Mouse (Mus musculus) kidney, adult 8-10 months (tissue): Measurements from ENCODE around the gene Glipr1.

Experiments
- DNase-seq, 2 experiments: peaks; one replicate each; pipeline ENCODE4 v3.0.0; 2022

The Glipr1 gene

DNA sequence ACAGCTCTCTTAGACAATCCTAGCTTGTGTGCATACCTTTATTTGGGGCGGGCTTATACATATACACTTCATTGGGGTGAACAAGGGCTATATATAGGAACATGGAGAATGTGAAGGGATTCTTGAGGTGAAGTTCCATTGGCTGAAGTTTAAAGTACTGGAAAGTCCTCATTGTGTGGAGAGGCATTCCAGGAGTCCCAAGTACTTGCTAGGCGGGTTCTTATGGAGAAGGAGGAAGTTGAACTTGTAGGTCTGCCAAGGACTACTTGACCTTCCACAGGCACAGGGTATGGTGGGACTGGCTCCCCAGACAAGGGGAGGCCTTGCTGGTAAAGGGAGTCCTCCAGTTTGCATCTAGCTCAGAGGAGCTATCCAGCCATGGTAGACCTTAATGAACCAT lies 43.1 kb downstream of the Glipr1 start:
- no peak for DNase-seq

DNA sequence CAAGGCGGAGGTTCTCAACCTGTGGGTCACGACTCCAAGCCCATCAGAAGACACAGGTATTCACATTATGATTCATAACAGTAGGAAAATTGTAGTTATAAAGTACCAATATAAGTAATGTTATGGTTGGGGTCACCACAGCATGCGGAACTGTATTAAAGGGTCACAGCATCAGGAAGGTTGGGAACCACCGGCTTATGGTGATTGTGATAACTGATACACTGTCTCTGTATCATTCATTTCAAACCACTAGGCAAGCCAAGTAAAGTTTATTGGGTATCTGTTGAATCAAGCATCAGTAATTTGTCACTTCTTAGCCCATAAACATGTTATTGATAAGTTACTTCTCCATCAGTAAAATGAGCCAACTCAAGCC lies 44.4 kb downstream of the Glipr1 start:
- no peak for DNase-seq

DNA sequence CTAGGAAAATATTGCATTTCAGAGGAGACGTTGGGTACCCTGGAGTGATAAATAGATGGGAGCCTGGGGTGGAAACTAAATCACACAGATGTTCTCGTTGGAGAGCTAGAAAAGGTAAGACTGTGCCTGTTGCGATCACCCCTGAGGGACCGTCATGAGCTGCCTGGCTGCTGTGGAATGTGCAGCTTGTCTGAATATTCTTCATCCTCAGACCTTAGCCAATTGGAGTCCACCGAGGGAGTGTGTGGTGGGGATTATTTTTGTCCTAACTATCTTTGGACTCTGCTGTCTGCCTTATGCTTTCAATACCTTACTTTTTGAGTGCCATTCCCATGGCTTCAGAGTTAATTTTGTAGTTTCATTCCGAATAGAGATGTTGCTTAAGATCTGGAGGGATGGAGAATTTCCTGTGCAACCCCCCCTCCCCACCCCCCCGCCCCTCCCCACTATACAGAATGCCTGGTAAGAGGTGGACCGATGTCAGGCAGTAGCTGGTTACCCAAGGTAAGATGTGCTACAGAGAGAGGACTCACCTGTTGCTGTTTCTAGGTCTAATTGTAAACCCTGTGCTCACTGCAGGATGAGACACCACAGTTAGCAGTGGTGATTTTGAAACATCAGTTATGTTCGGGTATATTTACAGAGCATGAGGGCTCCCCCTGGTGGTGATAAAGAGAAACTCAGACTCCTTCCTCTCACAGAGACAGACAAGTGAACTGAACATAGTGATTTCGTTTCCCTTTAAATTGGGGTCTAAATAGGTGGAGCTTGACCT lies 45.0 kb downstream of the Glipr1 start:
- peak; percentile 45 to 67 for DNase-seq

DNA sequence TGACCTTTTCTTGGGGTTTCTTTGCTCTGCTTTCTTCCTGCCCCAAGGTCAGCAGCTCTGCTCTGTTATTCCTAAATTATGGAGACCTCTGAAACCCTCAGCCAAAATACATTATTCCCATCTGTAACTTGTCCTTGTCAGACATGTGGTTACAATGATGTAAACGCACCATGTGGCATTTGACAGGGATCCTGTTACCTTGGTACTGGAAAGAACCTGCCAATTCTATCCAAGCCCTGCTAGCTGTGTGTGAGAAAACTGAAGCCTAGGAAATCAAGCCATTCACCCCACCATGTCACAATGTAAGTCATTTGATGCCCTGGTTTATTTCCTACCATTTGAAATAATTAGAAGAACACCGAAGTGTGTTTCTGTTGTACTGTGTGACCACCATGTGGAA lies 46.6 kb downstream of the Glipr1 start:
- DNase-seq: no peak

DNA sequence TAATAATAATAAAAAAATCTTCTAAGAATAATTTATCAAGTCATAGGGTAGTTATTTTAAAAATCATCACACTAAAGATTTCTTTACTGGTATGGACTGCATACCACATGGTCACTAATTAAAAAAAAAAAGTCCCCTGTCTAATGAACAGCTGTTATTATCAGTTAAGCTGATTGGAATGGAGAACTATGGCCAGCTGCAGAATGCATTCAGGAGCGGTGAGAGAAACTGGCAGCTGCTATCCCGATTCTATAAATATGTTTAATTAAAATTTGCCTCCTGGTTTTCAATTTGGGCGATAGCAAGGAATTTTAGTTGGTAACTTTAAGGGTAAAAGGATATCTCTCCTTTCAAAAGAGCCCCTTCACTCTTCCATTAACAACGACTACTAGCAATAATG lies 53.4 kb downstream of the Glipr1 start:
- DNase-seq: no peak

DNA sequence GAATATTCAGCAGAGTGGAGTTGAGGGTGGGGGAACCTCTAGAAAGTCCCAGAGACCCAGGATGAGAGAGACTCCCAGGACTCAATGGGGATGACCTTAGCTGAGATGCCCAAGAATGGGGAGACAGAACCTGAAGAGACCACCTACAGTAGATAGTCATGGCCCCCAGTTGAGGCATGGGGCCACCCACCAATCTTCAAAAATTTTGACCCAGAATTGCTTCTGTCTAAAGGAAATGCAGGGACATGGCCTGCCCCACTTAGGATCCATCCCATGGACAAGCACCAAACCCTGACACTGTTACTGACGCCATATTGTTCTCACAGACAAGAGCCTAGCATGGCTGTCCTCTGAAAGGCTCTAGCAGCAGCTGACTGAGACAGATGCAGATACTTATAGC lies 54.4 kb downstream of the Glipr1 start:
- DNase-seq: no peak

DNA sequence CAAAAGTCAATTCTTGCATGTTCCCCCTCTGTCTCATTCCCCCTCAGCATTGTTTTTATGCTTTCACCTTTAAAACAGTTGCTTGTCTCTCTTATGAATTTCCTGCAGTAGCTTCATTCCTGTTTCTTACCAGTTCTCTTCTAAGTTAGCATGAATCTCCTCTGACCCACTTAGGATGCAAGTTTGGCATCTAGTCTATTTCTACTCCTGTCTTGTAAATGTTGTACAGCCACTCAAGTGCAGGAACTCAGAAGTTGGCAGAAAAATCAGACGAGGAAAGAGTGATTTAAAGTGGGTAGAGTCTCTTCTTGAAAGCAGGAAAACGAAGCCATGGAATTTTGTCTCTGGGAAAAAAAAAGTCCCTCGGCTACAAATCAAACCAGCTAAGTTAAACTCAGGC lies 56.9 kb downstream of the Glipr1 start:
- no peak for DNase-seq

DNA sequence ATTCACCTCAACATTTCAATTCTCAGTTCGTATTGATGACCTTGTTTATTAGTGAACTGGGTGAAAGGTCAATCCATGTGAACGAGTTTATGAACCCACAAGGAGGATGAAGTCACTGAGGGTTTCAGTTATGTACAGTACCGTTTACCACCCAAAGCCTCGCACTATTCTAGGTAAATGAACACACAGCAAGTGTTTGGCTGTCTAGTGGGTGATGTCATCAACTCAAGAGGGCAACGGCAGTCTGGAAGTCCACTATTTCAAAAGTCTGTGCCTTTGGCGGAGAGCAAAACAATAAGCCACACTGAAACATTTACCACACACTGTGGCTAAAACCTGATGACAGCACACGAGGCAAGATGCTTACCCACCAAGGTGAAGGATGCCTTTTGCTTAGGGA lies 59.4 kb downstream of the Glipr1 start:
- no peak for DNase-seq

DNA sequence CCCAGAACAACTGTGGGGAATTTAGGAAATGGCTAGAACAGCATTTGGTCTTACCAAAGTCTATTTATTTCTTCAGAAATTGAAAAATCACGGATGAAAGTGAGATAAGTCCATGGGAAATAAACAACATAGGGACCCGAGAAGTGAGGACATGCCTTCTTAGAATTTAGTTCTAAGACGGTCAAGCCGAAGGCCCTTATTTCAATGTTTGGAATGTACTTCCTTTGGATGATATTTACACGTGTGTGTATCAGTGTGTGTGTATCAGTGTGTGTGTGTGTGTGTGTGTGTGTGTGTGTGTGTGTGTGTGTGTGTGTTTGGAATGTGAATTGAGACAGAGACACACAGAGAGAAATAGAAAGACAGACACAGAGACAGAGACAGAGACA lies 65.3 kb downstream of the Glipr1 start:
- DNase-seq: no peak

DNA sequence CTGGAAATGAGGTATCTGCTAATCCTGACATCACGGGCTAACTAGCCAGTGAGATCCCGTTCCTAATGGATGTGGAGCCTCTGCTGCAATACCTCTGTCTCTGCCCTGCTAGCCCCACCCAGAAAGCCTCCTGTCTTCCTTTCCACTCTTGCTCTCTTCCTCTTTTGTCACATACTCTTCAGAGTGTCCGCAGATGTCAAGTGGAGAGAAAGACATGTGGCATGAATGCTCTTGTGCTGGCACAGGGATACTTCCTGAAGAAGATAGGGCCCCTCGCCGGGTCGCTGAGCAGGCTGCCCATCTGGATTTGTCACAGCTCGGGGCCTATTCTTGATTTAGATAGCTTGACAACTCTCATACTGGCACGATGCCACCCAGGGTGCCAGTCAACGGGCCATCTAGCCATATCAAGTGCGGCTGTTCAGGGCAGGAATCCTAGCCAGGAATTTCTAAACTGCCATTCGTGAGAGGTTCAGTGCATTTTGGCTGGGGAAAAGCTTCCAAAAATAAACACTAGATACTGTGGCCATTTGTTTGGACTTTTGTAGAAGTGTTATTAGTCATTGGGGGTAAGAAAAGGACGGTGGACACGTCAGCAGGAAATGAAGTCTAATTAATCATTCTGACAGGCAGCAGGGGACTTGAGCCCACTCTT lies 65.8 kb downstream of the Glipr1 start:
- peak; percentile 30 to 44 for DNase-seq

DNA sequence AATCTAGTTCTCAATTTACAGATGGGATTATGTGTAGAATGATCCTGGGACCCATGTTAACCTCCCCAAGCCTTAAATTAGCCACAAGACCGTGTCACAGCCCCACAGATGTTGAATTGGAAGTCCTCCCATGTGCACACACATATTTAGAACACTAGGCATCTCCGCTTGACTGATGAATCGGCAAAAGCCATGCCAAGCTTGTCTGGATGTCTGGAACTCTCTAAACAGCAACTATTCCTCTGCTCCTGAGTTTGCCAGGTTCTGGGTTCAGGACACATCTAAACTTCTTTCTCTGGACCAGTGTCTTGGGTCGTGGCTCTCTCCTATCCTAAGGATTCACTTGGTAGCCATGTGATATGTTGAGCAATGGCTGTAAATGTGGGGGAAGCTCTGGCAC lies 66.4 kb downstream of the Glipr1 start:
- no peak for DNase-seq
